Mouse (Mus musculus) forebrain, embryonic 15.5 days (tissue): ENCODE results near the gene Gm9508. TPM values are rescaled to one million over a fixed set of nuclear protein-coding genes. Genes with fewer than 3 reads are reported as not detected.
"Not testable (repeated sequence)": the region's sequence is repeated elsewhere in the genome, so short reads cannot be mapped to it uniquely, and the experiment has no call there.

Experiments
- ATAC-seq: fragments of 200-750 bp; cut with Nextera tagmentation; replicated peaks from 2 replicates; pipeline ENCODE4 v1.8.0; 2017; ENCODE audit warnings: mild to moderate bottlenecking, moderate TSS enrichment, moderate library complexity
- H3K27ac ChIP-seq: fragments of 300-500 bp; sonication (generic); replicated peaks from 2 replicates; pipeline ENCODE4 v1.5.1; 2015; ENCODE audit warnings: mild to moderate bottlenecking, inconsistent platforms
- H3K27me3 ChIP-seq: fragments of 300-500 bp; sonication (generic); 2 replicates; pipeline ENCODE4 v1.6.1; 2015; ENCODE audit warnings: inconsistent platforms
- H3K36me3 ChIP-seq: fragments of 300-500 bp; sonication (generic); 2 replicates; pipeline ENCODE4 v1.6.1; 2015; ENCODE audit warnings: mild to moderate bottlenecking, inconsistent platforms
- H3K4me1 ChIP-seq: fragments of 300-500 bp; sonication (generic); 2 replicates; pipeline ENCODE4 v1.6.1; 2015; ENCODE audit warnings: inconsistent platforms
- H3K4me2 ChIP-seq: fragments of 300-500 bp; sonication (generic); replicated peaks from 2 replicates; pipeline ENCODE4 v1.6.1; 2015; ENCODE audit warnings: mild to moderate bottlenecking, inconsistent platforms
- H3K4me3 ChIP-seq: fragments of 300-500 bp; sonication (generic); 2 replicates; pipeline ENCODE4 v1.5.1; 2015; ENCODE audit warnings: mild to moderate bottlenecking, inconsistent platforms
- H3K9ac ChIP-seq: fragments of 300-500 bp; sonication (generic); replicated peaks from 2 replicates; pipeline ENCODE4 v1.6.1; 2015; ENCODE audit warnings: mild to moderate bottlenecking, inconsistent platforms
- H3K9me3 ChIP-seq: fragments of 300-500 bp; sonication (generic); 2 replicates; pipeline ENCODE4 v1.6.1; 2016; ENCODE audit warnings: inconsistent platforms
- WGBS: fragments of 180-500 bp; shearing (Covaris S2); methylation state at CpG from one replicate; pipeline ENCODE4 v1.1.7; 2015; ENCODE audit warnings: mixed read lengths; 5-methylcytosine and 5-hydroxymethylcytosine counted together
- polyA plus RNA-seq: library from polyadenylated mRNA; unstranded; fragments of >200 nt; fragmentation: Nextera tagmentation; extraction: Ambion mirVana; gene quantifications from 2 replicates; pipeline ENCODE4 v1.2.1, GENCODE M21; 2015

Gm9508 gene
- polyA plus RNA-seq, 1 experiment from 2014 or later: not detected

DNA sequence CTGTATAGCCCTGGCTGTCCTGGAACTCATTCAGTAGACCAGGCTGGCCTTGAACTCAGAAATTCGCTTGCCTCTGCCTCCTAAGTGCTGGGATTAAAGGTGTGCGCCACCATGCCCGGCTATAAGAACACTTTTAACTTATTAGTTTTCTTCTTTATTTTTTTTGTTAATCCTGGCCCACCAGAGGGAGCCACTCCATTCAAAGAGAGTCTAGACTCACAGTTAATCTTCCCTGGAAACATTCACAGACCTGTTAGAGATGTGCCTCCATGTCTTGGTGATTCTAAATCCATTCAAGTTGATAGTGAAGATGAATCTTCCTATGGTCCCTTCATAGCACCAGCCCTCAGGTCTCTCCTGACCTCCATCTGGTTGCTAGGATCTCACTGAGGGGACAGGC is 12.8 kb upstream of the Gm9508 start:
- ATAC-seq: no peak
- no peak overlapping the region for H3K9ac ChIP-seq
- WGBS: 79% methylated on average over 3 of the region's 3 CpGs
- no peaks in the 10 kb centered on the region for H3K9me3 ChIP-seq
- H3K4me3 ChIP-seq: no peak overlapping the region
- H3K4me1 ChIP-seq: no peaks in the 10 kb centered on the region
- H3K4me2 ChIP-seq: no peak overlapping the region
- H3K27ac ChIP-seq: no peak overlapping the region
- H3K36me3 ChIP-seq: no peaks in the 10 kb centered on the region
- no peaks in the 10 kb centered on the region for H3K27me3 ChIP-seq

- WGBS: 100% methylated on average over 1 of the region's 1 CpGs
These were observed 9.3 kb upstream of the Gm9508 start, which contains the start of gene Gm10272 for GRCm38 (mm10) chr10:77706326-77706725. Gm10272 (plus strand) TSS chr10:77706626.

GRCm38 (mm10) chr10:77690356-77690807 is 6.7 kb downstream of the Gm9508 start, which contains the start of gene Gm19402:
Gm19402 (minus strand) TSS chr10:77690757.
- not testable (repeated sequence) for H3K9ac ChIP-seq, H3K4me1 ChIP-seq, H3K27ac ChIP-seq, H3K4me2 ChIP-seq, H3K36me3 ChIP-seq, H3K9me3 ChIP-seq, ATAC-seq, H3K4me3 ChIP-seq
- 63% methylated on average over 3 of the region's 3 CpGs for WGBS
- H3K27me3 ChIP-seq: peaks cover 23% of the 10 kb centered on the region; the same call in 1 of the 2 replicates

More at GRCm38 (mm10) chr10:77706326-77706725, 9.3 kb upstream of the Gm9508 start, which contains the start of gene Gm10272:
- Histone ChIP-seq H3K4me2 (no peak within 1 kb of the TSS), H3K4me3 (no peak within 1 kb of the TSS), H3K27me3 (no peaks in the 10 kb centered on the region), H3K27ac (no peak within 1 kb of the TSS), H3K4me1 (no peaks in the 10 kb centered on the region), H3K36me3 (no peaks in the 10 kb centered on the region), H3K9ac (no peak within 1 kb of the TSS), H3K9me3 (no peaks in the 10 kb centered on the region)
- ATAC-seq: no peak

DNA sequence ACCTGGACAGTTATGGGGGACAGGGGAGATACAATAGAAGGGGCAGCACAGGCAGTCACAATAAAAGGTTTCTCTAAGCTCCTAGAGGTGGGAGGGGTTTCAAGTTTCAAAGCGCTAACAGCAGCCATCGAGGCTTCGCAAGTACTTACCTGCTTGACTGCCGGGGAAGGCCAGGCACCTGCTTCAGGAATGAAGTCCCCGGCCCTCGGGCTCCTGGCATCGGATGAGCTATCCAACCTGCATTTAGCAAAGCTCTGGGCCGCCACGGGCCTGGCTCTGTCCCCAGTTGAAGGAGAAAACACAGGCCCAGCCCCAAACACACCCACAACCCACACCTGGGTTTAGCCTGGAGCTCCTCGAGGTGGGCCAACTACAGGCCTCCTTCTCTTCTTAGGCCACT is 10.0 kb downstream of the Gm9508 start:
- H3K4me1 ChIP-seq: no peaks in the 10 kb centered on the region
- H3K4me2 ChIP-seq: no peak overlapping the region
- H3K4me3 ChIP-seq: no peak overlapping the region
- H3K9ac ChIP-seq: no peak overlapping the region
- no peak overlapping the region for H3K27ac ChIP-seq
- no peak for ATAC-seq
- no peaks in the 10 kb centered on the region for H3K9me3 ChIP-seq
- peaks cover 24% of the 10 kb centered on the region; the same call in 1 of the 2 replicates for H3K27me3 ChIP-seq
- WGBS: 27% methylated on average over 10 of the region's 10 CpGs
- H3K36me3 ChIP-seq: no peaks in the 10 kb centered on the region

DNA sequence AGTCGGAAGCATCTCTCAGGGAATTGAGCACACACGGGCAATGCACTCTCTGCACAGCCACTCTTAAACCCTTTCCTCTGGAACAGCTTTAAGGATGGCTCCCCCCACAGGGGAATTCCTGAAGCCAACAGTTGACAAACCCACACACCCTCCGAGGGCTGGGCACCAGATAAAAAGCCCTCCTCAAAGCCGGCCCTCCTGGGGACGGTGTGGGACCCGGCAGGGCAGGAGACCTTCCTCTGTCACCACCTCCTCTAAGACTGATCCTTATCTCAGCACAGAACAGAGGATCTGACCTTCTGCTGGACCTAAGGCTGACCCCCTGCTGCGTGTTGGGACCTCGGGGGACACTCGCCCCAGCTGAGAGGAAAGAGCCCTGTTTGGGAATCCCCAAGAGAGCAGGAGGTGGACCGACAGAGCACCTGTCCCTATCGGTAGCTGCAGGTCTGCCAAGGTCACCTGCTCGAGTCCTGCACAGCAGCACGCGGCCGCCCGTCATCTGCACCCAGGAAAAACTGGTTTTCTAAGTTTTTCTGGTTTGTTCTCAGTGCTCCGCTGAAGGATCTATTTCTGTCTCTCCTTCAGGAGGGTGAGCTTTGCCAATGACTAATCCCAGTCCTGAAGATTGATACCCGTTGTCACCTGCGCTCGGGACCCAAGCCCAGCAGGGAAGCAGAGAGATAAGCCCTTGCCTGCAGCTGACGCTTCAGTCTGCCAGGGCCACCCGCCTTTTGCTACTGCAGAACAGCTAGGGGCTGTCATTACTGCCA is 11.0 kb downstream of the Gm9508 start, which contains the start of gene Tspear:
Gene Tspear (plus strand): TSS at position 675 of the 770 bp plus-strand sequence.
- Histone ChIP-seq H3K36me3 (no peaks in the 10 kb centered on the region), H3K4me1 (no peaks in the 10 kb centered on the region), H3K4me3 (no peak within 1 kb of the TSS), H3K27ac (no peak within 1 kb of the TSS), H3K9ac (no peak within 1 kb of the TSS), H3K4me2 (no peak within 1 kb of the TSS), H3K9me3 (no peaks in the 10 kb centered on the region), H3K27me3 (peaks cover 24% of the 10 kb centered on the region; the same call in 1 of the 2 replicates)
- 11% methylated on average over 22 of the region's 22 CpGs for whole genome bisulfite sequencing
- no peak for ATAC-seq

DNA sequence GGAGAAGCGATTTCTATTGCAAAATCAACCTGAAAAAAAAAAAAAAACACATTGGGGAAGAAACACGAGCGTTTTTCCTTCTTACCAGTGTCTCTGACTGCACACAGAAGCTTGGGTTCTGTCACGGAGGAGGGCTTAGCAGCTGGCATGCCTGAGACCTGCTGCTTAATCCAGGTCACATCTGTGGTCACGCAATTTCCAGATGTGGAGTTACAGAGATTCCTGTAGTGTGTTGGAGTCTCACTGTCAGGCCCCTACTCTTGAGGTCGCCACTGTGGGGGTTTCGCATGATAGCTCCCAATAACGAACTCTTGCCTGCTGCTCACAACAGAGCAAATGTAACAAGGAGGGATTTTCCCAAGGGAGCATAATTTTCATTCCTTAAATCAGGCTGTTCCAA is 12.9 kb downstream of the Gm9508 start:
- Histone ChIP-seq H3K9me3 (no peaks in the 10 kb centered on the region), H3K9ac (no peak overlapping the region), H3K4me3 (no peak overlapping the region), H3K27me3 (peaks cover 24% of the 10 kb centered on the region; the same call in 1 of the 2 replicates), H3K36me3 (no peaks in the 10 kb centered on the region), H3K4me1 (no peaks in the 10 kb centered on the region), H3K4me2 (no peak overlapping the region), H3K27ac (no peak overlapping the region)
- no peak for ATAC-seq
- WGBS: 42% methylated on average over 8 of the region's 8 CpGs

DNA sequence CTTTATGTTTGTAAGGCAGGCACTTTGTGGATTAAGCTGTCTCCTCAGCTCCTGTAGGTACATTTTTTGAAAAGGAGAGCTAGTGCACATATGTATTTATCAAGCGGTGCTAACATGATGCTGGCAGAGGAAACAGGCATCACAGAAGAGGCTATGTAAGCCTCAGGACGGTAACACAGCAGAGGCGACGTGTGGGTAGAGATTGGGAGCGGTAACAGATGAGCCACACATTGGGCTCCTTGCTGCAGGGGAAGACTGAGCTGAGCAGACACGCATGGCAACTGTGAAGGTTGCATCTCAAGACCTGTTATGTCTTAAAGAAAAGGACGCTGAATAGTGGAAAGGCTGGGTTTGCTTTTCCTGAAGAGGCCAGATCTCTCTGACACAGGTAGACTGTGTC is 14.0 kb downstream of the Gm9508 start:
- ATAC-seq: no peak
- WGBS: 78% methylated on average over 7 of the region's 7 CpGs

DNA sequence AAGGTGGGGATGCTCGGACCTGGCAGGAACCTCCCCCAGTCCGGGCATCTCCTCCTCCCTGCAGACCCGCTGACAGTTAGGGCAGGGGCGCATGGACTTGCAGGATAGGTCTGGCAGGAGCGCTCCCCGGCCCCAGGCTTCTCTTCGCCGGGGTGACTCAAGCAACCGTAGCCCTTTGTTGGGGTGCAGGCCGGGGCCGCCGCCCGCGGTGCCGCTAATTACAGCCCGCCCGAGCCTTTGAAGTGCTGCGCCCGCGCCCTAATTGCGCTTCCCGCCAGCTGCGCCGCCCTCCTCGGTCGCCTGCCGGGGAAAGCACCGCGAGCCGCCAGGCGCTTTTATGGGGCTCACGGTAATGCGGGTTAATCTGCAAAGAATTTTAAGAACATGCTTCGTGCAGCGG is 19.5 kb downstream of the Gm9508 start:
- Histone ChIP-seq H3K9ac (peak overlapping the region; percentile 7; the same call in 1 of the 2 replicates), H3K27me3 (peaks cover 16% of the 10 kb centered on the region), H3K4me2 (peak overlapping the region; percentile 56), H3K27ac (no peak overlapping the region), H3K4me3 (peak overlapping the region; percentile 32), H3K36me3 (no peaks in the 10 kb centered on the region), H3K9me3 (no peaks in the 10 kb centered on the region), H3K4me1 (peaks cover 13% of the 10 kb centered on the region)
- ATAC-seq: no peak
- WGBS: under 1% methylated on average over 35 of the region's 35 CpGs

More for the DNA sequence above, 14.0 kb downstream of the Gm9508 start:
- peaks cover 3% of the 10 kb centered on the region for H3K4me1 ChIP-seq
- peaks cover 30% of the 10 kb centered on the region for H3K27me3 ChIP-seq
- H3K9ac ChIP-seq: no peak overlapping the region
- no peak overlapping the region for H3K4me3 ChIP-seq
- no peaks in the 10 kb centered on the region for H3K36me3 ChIP-seq
- no peaks in the 10 kb centered on the region for H3K9me3 ChIP-seq
- no peak overlapping the region for H3K27ac ChIP-seq
- no peak overlapping the region for H3K4me2 ChIP-seq

- WGBS: 57% methylated on average over 13 of the region's 13 CpGs
- peaks cover 13% of the 10 kb centered on the region for H3K4me1 ChIP-seq
These were observed 23.3 kb downstream of the Gm9508 start for GRCm38 (mm10) chr10:77673765-77674164.

GRCm38 (mm10) chr10:77671519-77671918 is 25.5 kb downstream of the Gm9508 start:
- H3K9ac ChIP-seq: no peak overlapping the region
- H3K36me3 ChIP-seq: no peaks in the 10 kb centered on the region
- H3K27ac ChIP-seq: no peak overlapping the region
- no peak for ATAC-seq
- WGBS: 88% methylated on average over 4 of the region's 4 CpGs
- H3K4me1 ChIP-seq: no peaks in the 10 kb centered on the region
- no peaks in the 10 kb centered on the region for H3K27me3 ChIP-seq
- H3K4me3 ChIP-seq: no peak overlapping the region
- H3K4me2 ChIP-seq: no peak overlapping the region
- no peaks in the 10 kb centered on the region for H3K9me3 ChIP-seq

More at GRCm38 (mm10) chr10:77673765-77674164, 23.3 kb downstream of the Gm9508 start:
- Histone ChIP-seq H3K36me3 (no peaks in the 10 kb centered on the region), H3K4me3 (no peak overlapping the region), H3K27ac (no peak overlapping the region), H3K9me3 (no peaks in the 10 kb centered on the region), H3K4me2 (no peak overlapping the region), H3K27me3 (peaks cover 16% of the 10 kb centered on the region), H3K9ac (no peak overlapping the region)
- no peak for ATAC-seq

DNA sequence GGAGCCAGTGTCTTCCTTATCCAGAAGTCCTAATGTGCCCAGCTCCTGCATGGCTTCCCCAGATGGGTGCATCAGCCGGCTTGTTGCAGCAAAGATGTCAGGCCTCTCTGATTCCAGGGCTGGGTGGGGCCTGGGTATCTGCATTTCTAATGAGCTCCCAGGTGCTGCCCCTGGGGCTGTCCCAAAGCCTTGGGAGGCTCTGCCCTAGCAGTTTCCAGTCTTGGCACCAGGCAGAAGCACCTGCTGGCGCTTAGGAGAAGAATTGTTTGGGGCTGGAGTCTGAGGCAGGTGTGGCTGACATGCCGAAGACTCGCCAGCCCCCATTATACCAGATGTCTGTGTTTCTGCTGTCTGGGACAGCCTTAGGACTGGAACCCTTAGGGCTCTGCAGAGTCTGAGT is 26.3 kb downstream of the Gm9508 start:
- no peak for ATAC-seq
- 81% methylated on average over 4 of the region's 4 CpGs for WGBS

GRCm38 (mm10) chr10:77667402-77667801 is 29.6 kb downstream of the Gm9508 start:
- no peak for ATAC-seq
- Histone ChIP-seq H3K4me1 (no peaks in the 10 kb centered on the region), H3K36me3 (no peaks in the 10 kb centered on the region), H3K4me2 (no peak overlapping the region), H3K4me3 (no peak overlapping the region), H3K27ac (no peak overlapping the region), H3K9ac (no peak overlapping the region), H3K27me3 (no peaks in the 10 kb centered on the region), H3K9me3 (no peaks in the 10 kb centered on the region)
- WGBS: 69% methylated on average over 4 of the region's 4 CpGs

More for the DNA sequence above, 26.3 kb downstream of the Gm9508 start:
- Histone ChIP-seq H3K4me3 (no peak overlapping the region), H3K4me1 (no peaks in the 10 kb centered on the region), H3K27ac (no peak overlapping the region), H3K9ac (no peak overlapping the region), H3K36me3 (no peaks in the 10 kb centered on the region), H3K27me3 (no peaks in the 10 kb centered on the region), H3K4me2 (no peak overlapping the region), H3K9me3 (no peaks in the 10 kb centered on the region)
